Mouse (Mus musculus) heart, embryonic 15.5 days (tissue): ENCODE data around the gene Sorl1. TPM values are rescaled to one million over a fixed set of nuclear protein-coding genes. Genes with fewer than 3 reads are reported as not detected.

Experiments
- ATAC-seq: fragments of 200-750 bp; cut with Nextera tagmentation; replicated peaks from 2 replicates; pipeline ENCODE4 v1.8.0; 2017; ENCODE audit warnings: low read depth, moderate TSS enrichment; ENCODE audit not compliant: insufficient number of reproducible peaks, insufficient read depth, low FRiP score
- H3K27ac ChIP-seq: fragments of 300-500 bp; sonication (generic); 2 replicates; pipeline ENCODE4 v1.5.1; 2015; ENCODE audit warnings: mild to moderate bottlenecking, inconsistent platforms
- H3K27me3 ChIP-seq: fragments of 300-500 bp; sonication (generic); 2 replicates; pipeline ENCODE4 v1.6.1; 2015; ENCODE audit warnings: inconsistent platforms
- H3K36me3 ChIP-seq: fragments of 300-500 bp; sonication (generic); 2 replicates; pipeline ENCODE4 v1.6.1; 2015; ENCODE audit warnings: mild to moderate bottlenecking, inconsistent platforms
- H3K4me1 ChIP-seq: fragments of 300-500 bp; sonication (generic); replicated peaks from 2 replicates; pipeline ENCODE4 v1.6.1; 2015; ENCODE audit warnings: inconsistent platforms
- H3K4me2 ChIP-seq: fragments of 300-500 bp; sonication (generic); 2 replicates; pipeline ENCODE4 v1.6.1; 2015; ENCODE audit warnings: inconsistent platforms, mild to moderate bottlenecking, moderate library complexity
- H3K4me3 ChIP-seq: fragments of 300-500 bp; sonication (generic); 2 replicates; pipeline ENCODE4 v1.5.1; 2015; ENCODE audit warnings: mild to moderate bottlenecking, inconsistent platforms
- H3K9ac ChIP-seq: fragments of 300-500 bp; sonication (generic); 2 replicates; pipeline ENCODE4 v1.6.1; 2015; ENCODE audit warnings: mild to moderate bottlenecking, inconsistent platforms
- H3K9me3 ChIP-seq: fragments of 300-500 bp; sonication (generic); replicated peaks from 2 replicates; pipeline ENCODE4 v1.6.1; 2016; ENCODE audit warnings: inconsistent platforms
- WGBS: fragments of 180-500 bp; shearing (Covaris S2); methylation state at CpG from one replicate; pipeline ENCODE4 v1.1.7; 2015; ENCODE audit warnings: mixed read lengths; 5-methylcytosine and 5-hydroxymethylcytosine counted together
- polyA plus RNA-seq: library from polyadenylated mRNA; unstranded; fragments of >200 nt; fragmentation: Nextera tagmentation; extraction: Ambion mirVana; gene quantifications from 2 replicates; pipeline ENCODE4 v1.2.1, GENCODE M21; 2015

Gene Sorl1
- polyA plus RNA-seq, 1 experiment from 2014 or later: 2.3 TPM

DNA sequence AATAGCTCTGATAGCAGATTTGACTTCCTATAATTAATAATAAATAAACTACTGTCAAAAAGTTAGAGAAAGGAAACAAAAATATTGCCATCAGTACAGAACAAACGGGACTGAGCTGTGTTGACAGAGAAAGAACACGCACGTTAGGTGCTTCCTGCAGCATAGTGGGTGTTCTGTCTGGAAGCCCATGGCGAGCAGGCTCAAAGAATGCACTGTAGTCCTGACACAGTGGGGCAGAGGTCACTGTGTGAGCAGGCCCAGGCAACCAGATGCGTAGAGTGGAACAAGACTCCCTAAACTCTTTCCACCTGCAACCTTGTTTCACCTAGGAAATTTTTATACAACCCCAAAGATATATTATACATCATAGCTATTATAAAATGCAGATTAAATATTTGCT lies 194.1 kb downstream of the Sorl1 start:
- Histone ChIP-seq H3K4me1 (peaks cover 4% of the 10 kb centered on the region; the same call in 1 of the 2 replicates), H3K4me2 (no peak overlapping the region), H3K27ac (no peak overlapping the region), H3K36me3 (no peaks in the 10 kb centered on the region), H3K9me3 (no peaks in the 10 kb centered on the region), H3K4me3 (no peak overlapping the region), H3K9ac (no peak overlapping the region), H3K27me3 (no peaks in the 10 kb centered on the region)
- ATAC-seq: no peak
- 67% methylated on average over 5 of the region's 5 CpGs for WGBS

DNA sequence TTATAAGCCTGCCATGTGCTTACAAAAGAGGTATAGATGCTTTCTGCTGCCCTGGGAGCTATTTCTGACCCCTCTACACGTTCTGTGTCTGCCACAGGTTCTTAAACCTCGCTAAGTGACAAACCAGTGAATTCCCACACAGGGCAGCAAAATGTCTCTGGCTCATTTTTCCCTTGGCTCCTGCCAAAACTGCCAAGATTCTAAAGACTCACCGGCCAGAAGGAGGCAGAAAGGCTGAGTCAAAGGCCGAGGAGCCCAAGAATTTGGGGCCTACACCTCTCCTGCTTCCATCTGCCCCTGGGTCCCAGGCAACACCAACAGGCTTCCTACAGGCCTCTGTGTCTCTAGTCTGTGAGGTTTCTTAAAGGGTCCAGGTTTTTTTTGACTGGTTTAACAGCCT lies 198.4 kb downstream of the Sorl1 start:
- no peak for ATAC-seq
- Histone ChIP-seq H3K36me3 (no peaks in the 10 kb centered on the region), H3K4me3 (no peak overlapping the region), H3K4me2 (no peak overlapping the region), H3K9ac (no peak overlapping the region), H3K4me1 (peaks cover 4% of the 10 kb centered on the region; the same call in 1 of the 2 replicates), H3K27me3 (no peaks in the 10 kb centered on the region), H3K27ac (no peak overlapping the region), H3K9me3 (no peaks in the 10 kb centered on the region)
- 50% methylated on average over 4 of the region's 4 CpGs for WGBS

DNA sequence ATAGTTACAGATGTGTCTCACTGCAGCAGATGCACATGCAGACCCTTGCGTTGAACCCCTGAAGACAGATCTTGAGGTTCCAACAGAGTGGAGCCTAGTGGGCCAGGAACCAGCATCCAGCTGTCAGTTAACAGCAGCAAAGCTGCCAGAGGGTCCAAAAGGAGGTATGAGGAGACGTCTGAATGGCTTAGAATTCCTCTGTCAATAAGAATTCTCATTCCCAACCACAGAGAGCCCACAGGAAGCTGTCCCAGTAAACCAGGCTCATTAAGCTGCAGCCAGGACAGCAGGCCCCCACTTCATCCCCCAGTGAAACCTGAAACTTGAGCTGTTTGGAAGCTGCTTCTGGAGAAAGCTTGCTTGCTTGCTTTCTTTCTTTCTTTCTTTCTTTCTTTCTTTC lies 200.0 kb downstream of the Sorl1 start:
- Histone ChIP-seq H3K27ac (peak overlapping the region; percentile 24; the same call in 1 of the 2 replicates), H3K4me1 (peaks cover 4% of the 10 kb centered on the region), H3K9ac (no peak overlapping the region), H3K36me3 (no peaks in the 10 kb centered on the region), H3K4me2 (no peak overlapping the region), H3K4me3 (no peak overlapping the region), H3K27me3 (no peaks in the 10 kb centered on the region), H3K9me3 (no peaks in the 10 kb centered on the region)
- no peak for ATAC-seq
- 61% methylated on average over 2 of the region's 2 CpGs for WGBS

DNA sequence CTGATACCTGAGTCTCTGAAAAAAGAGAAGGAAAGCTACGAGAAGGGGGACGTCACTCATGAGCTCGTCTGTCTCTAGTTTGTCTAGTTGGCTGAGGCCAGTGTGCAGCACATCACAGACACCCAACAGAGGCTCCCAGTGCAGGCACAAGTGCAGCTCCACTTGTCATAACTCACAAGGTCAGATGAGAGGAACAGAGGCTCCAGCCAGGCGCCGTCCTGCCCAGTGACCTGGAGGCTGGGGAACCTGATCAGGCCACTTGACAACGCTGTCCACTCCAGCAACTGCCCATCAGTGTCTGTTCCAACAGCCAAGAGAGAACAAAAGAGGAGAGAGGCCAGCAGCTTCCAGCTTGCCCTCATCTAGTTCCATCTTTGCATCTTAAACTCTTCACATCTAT lies 201.7 kb downstream of the Sorl1 start:
- Histone ChIP-seq H3K9me3 (no peaks in the 10 kb centered on the region), H3K36me3 (no peaks in the 10 kb centered on the region), H3K4me1 (peaks cover 4% of the 10 kb centered on the region), H3K4me2 (no peak overlapping the region), H3K27ac (no peak overlapping the region), H3K4me3 (no peak overlapping the region), H3K9ac (no peak overlapping the region), H3K27me3 (no peaks in the 10 kb centered on the region)
- 40% methylated on average over 6 of the region's 6 CpGs for WGBS
- no peak for ATAC-seq

DNA sequence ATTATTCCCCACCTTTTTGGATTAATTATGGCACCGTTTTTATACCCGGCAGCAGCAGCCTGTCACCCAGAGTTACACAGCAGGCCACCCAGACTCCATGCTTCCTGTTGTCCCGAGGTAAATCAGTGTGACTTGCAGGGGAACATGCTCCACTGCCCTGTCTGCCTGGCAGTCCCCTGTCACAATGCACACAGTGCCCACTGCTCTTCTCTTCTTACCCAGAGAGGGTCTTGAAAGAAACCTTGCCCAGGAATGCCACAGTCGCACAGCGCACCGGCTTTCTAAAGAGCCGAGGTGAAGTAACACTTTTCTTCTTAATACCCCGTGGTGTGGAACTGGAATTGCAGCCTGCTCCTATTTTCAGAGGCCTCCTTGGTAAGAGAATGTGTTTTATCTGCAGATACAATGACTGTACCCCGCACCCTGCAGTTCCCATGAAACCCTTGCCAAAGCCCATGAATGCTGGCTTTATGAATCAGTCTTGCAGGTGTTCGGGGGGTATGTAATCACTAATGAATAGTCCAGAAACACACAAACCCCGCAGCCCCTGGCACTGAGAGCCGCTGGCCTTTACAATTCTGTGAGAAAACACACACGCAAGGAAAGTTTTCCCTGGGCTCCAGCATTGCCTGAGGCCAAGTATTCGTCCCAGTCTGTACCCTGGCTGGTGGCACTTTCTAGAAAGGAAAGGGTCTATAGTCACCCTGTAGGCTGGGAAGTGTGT lies 205.3 kb downstream of the Sorl1 start:
- no peaks in the 10 kb centered on the region for H3K9me3 ChIP-seq
- WGBS: 51% methylated on average over 14 of the region's 14 CpGs
- H3K9ac ChIP-seq: no peak overlapping the region
- no peak overlapping the region for H3K4me2 ChIP-seq
- no peak for ATAC-seq
- no peaks in the 10 kb centered on the region for H3K27me3 ChIP-seq
- no peak overlapping the region for H3K27ac ChIP-seq
- H3K4me1 ChIP-seq: no peaks in the 10 kb centered on the region; the same call in 1 of the 2 replicates
- no peaks in the 10 kb centered on the region for H3K36me3 ChIP-seq
- no peak overlapping the region for H3K4me3 ChIP-seq

DNA sequence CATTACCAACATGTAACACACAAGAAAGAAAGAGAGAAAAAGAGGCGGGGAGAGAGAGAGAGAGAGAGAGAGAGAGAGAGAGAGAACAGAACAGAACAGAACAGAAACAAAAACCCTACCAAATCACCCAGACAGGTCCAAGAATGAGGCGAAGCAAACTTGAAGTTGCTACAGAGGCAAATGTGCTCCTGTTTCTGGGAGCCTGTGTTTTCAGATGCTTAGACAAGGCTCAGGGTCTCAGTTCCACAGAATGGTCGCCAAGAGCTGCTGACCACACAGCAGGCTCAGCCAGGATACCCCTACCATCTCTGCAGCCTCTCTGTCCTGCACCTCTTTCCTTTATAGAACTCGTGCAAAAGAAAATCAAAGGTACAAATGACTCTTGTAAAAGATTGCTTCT lies 205.9 kb downstream of the Sorl1 start:
- Histone ChIP-seq H3K27me3 (no peaks in the 10 kb centered on the region), H3K9ac (no peak overlapping the region), H3K4me1 (no peaks in the 10 kb centered on the region; the same call in 1 of the 2 replicates), H3K27ac (no peak overlapping the region), H3K4me2 (no peak overlapping the region), H3K36me3 (no peaks in the 10 kb centered on the region), H3K9me3 (no peaks in the 10 kb centered on the region), H3K4me3 (no peak overlapping the region)
- ATAC-seq: no peak
- 76% methylated on average over 4 of the region's 4 CpGs for WGBS

DNA sequence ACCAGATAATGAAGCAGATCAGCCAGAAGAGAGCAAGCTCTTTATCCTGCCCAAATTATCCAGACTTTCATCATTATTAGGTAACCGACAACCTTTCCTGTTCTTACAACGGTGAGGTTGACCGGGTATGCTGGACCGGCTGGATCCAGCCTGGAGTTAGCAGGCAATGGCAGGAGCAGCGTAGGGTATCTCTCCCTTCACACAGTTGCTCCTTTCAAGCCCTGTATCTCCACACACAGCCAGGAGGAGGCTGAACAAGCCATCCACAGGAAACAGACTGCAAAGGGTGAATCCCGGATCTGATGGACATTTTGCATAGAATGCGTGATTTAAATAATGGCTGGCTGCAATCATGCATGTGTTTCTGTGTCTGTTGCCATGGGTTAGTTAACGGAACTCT lies 208.5 kb downstream of the Sorl1 start:
- WGBS: 82% methylated on average over 8 of the region's 8 CpGs
- Histone ChIP-seq H3K4me2 (no peak overlapping the region), H3K36me3 (no peaks in the 10 kb centered on the region), H3K9me3 (no peaks in the 10 kb centered on the region), H3K9ac (no peak overlapping the region), H3K4me1 (no peaks in the 10 kb centered on the region; the same call in 1 of the 2 replicates), H3K27ac (no peak overlapping the region), H3K4me3 (no peak overlapping the region), H3K27me3 (no peaks in the 10 kb centered on the region)
- ATAC-seq: no peak

Other genes with a start within 250 kb of the Sorl1 start
- gene Sc5d, start 140.0 kb upstream of the Sorl1 start, polyA plus RNA-seq: 18.5 and 23.9 TPM in 2 replicates